Comparison of ENCODE assay signal across 8 mouse cellular contexts in genomic region chr5:90890519-90891463, GRCm38 (mm10). TPM values are rescaled to one million over a fixed set of nuclear protein-coding genes. Genes with fewer than 3 reads are reported as not detected.
A peak's percentile ranks its signal among the peaks of the same experiment; 100 is the strongest.
DNase-seq lines count a peak whose midpoint lies in the region; ATAC-seq lines count a peak whose summit lies in the region.

Cxcl1 (plus strand) TSS chr5:90891241.

- H3K9ac ChIP-seq in embryonic facial prominence, embryonic 14.5 days (ENCODE audit: low read depth, low read length) = peak within 1 kb of the TSS; percentile 62
- peak within 1 kb of the TSS; percentile 42 for H3K9ac ChIP-seq in heart, embryonic 15.5 days

- H3K27ac ChIP-seq in embryonic facial prominence, embryonic 14.5 days (replicated peaks; ENCODE audit: low read depth, low read length) = no peak within 1 kb of the TSS
- 0 out of 2 replicates have a peak within 1 kb of the TSS, but pooled peaks have one; percentile 13 for H3K27ac ChIP-seq in heart, embryonic 15.5 days

- WGBS in embryonic facial prominence, embryonic 14.5 days = 8% methylated on average over 29 of the region's 30 CpGs
- 10% methylated on average over 30 of the region's 30 CpGs for WGBS in heart, embryonic 15.5 days

- no peaks in the 10 kb centered on the region; the same call in 1 of the 2 replicates for H3K27me3 ChIP-seq in embryonic facial prominence, embryonic 14.5 days (replicated peaks; ENCODE audit: control insufficient read depth, insufficient read depth, low read length)
- H3K27me3 ChIP-seq in heart, embryonic 15.5 days = no peaks in the 10 kb centered on the region

- peaks cover 9% of the 10 kb centered on the region; the same call in 1 of the 2 replicates for H3K4me1 ChIP-seq in embryonic facial prominence, embryonic 14.5 days (ENCODE audit: control insufficient read depth, insufficient read depth, low read length)
- peaks cover 6% of the 10 kb centered on the region; the same call in 1 of the 2 replicates for H3K4me1 ChIP-seq in heart, embryonic 15.5 days (replicated peaks)

- H3K36me3 ChIP-seq in embryonic facial prominence, embryonic 14.5 days (ENCODE audit: control insufficient read depth, insufficient read depth, low read length) = no peaks in the 10 kb centered on the region
- H3K36me3 ChIP-seq in heart, embryonic 15.5 days = no peaks in the 10 kb centered on the region

- H3K4me3 ChIP-seq in embryonic facial prominence, embryonic 14.5 days (ENCODE audit: low read depth, low read length) = peak within 1 kb of the TSS; percentile 46
- peak within 1 kb of the TSS; percentile 54 for H3K4me3 ChIP-seq in heart, embryonic 15.5 days

- DNase-seq in frontal cortex, postnatal 10 days (ENCODE audit: low spot score in 2 of 2) = no peak
- DNase-seq in embryonic facial prominence, embryonic 14.5 days (ENCODE audit: low spot score) = peak; percentile 58
- DNase-seq in kidney, postnatal 10 days = peak; percentile 71
- DNase-seq in lung, postnatal 4 days = peak; percentile 37 to 50
- DNase-seq in right cerebral cortex, postnatal 4 days = peak; percentile 58
- DNase-seq in frontal cortex, postnatal 36 days (ENCODE audit: low spot score in 2 of 2) = no peak

- no peaks in the 10 kb centered on the region for H3K9me3 ChIP-seq in embryonic facial prominence, embryonic 14.5 days (ENCODE audit: control insufficient read depth, low read length)
- no peaks in the 10 kb centered on the region for H3K9me3 ChIP-seq in heart, embryonic 15.5 days (replicated peaks)

- ATAC-seq in frontal cortex, adult (ENCODE audit: low TSS enrichment) = peak; percentile 84
- ATAC-seq in embryonic facial prominence, embryonic 14.5 days (ENCODE audit: low read depth) = peak; percentile 86
- ATAC-seq in heart, embryonic 15.5 days (replicated peaks; ENCODE audit: insufficient number of reproducible peaks, insufficient read depth, low FRiP score, low read depth) = peak; percentile 74

- H3K4me2 ChIP-seq in embryonic facial prominence, embryonic 14.5 days (ENCODE audit: low read depth, low read length) = peak within 1 kb of the TSS; percentile 94
- H3K4me2 ChIP-seq in heart, embryonic 15.5 days = peak within 1 kb of the TSS; percentile 78

RNA-seq across cellular contexts. Expression of gene Cxcl1, which starts in this region (rescaled TPM):
- 1.3 TPM in 2 replicates for polyA plus RNA-seq in embryonic facial prominence, embryonic 14.5 days (2014; fragmentation: Nextera tagmentation; extraction: Ambion mirVana)
- polyA plus RNA-seq in heart, embryonic 15.5 days (2015; fragmentation: Nextera tagmentation; extraction: Ambion mirVana) = 0.94 and 1.0 TPM in 2 replicates

Comparison
In these comparisons a context has a peak if more than half of its experiments do, and no peak if none do; other contexts are left out.
1. DNase-seq: peak in embryonic facial prominence, embryonic 14.5 days (single experiment), kidney, postnatal 10 days (single experiment), lung, postnatal 4 days (2 of 2) and right cerebral cortex, postnatal 4 days (single experiment); none in frontal cortex, postnatal 10 days (0 of 2) and frontal cortex, postnatal 36 days (0 of 2).
2. Peak in every context shown above with its lines, with median percentiles within 50 percentile points of each other: ATAC-seq.